Mouse (Mus musculus) liver, adult 2 months (tissue): Measurements from ENCODE around the gene Mybpc3.

Experiments
- CTCF ChIP-seq: fragments of 200-500 bp; IDR thresholded peaks from 2 replicates; pipeline ENCODE4 v1.5.1; 2011; ENCODE audit warnings: low read depth, low read length, control low read depth
- POLR2A ChIP-seq: fragments of 200-500 bp; IDR thresholded peaks from 2 replicates; pipeline ENCODE4 v1.6.1; 2011; ENCODE audit warnings: low read length, control low read depth; ENCODE audit not compliant: insufficient read depth; ENCODE audit errors: extremely low read depth

- TF ChIP-seq POLR2A (no peak), CTCF (no peak)
Measured at GRCm38 (mm10) chr2:91078314-91079025, 39.5 kb upstream of the Mybpc3 start.
